Mouse (Mus musculus): ENCODE results near the gene Slc30a1. TPM values are rescaled to one million over a fixed set of nuclear protein-coding genes. Genes with fewer than 3 reads are reported as not detected.

Gene Slc30a1
- total and polyA plus RNA-seq, 2 experiments, result 11.3 to 22.6 TPM

GRCm38 (mm10) chr1:191932286-191932985 lies 25.9 kb downstream of the Slc30a1 start:
- Histone ChIP-seq H3K36me3 (ENCODE audit: control insufficient read depth, insufficient read depth, low read length) (no peaks in the 10 kb centered on the region), H3K4me1 (ENCODE audit: control insufficient read depth, insufficient read depth, low read length) (peaks cover 4% of the 10 kb centered on the region; the same call in 1 of the 2 replicates), H3K27me3 (ENCODE audit: control insufficient read depth, insufficient read depth, low read length) (no peaks in the 10 kb centered on the region), H3K79me2 (ENCODE audit: control insufficient read depth, insufficient read depth, low read length) (no peaks in the 10 kb centered on the region), H3K27ac (replicated peaks; ENCODE audit: insufficient read depth, low read depth, low read length) (no peak overlapping the region), H3K9ac (ENCODE audit: low read depth, low read length) (no peak overlapping the region), H3K4me3 (ENCODE audit: insufficient read depth, low read depth, low read length) (no peak overlapping the region)
- TF ChIP-seq POLR2A (IDR thresholded peaks at IDR 0.05; ENCODE audit: extremely low read depth, insufficient read depth, low read length), result no peak
- TF ChIP-seq CTCF (IDR thresholded peaks at IDR 0.05; ENCODE audit: low read depth, low read length), result no peak
- WGBS, result 88% methylated on average over 8 of the region's 8 CpGs
- no peak for DNase-seq (ENCODE audit: extremely low read depth, low read depth, low spot score)

GRCm38 (mm10) chr1:191932986-191933632 lies 26.5 kb downstream of the Slc30a1 start:
- no peak for TF ChIP-seq CTCF (IDR thresholded peaks at IDR 0.05; ENCODE audit: low read depth, low read length)
- no peak for TF ChIP-seq POLR2A (IDR thresholded peaks at IDR 0.05; ENCODE audit: extremely low read depth, insufficient read depth, low read length)
- DNase-seq (ENCODE audit: extremely low read depth, low read depth, low spot score), result no peak
- H3K36me3 ChIP-seq (ENCODE audit: control insufficient read depth, insufficient read depth, low read length), result no peaks in the 10 kb centered on the region
- 64% methylated on average over 4 of the region's 4 CpGs for WGBS
- H3K4me1 ChIP-seq (ENCODE audit: control insufficient read depth, insufficient read depth, low read length), result peaks cover 4% of the 10 kb centered on the region; the same call in 1 of the 2 replicates
- H3K27ac ChIP-seq (replicated peaks; ENCODE audit: insufficient read depth, low read depth, low read length), result no peak overlapping the region
- no peaks in the 10 kb centered on the region for H3K27me3 ChIP-seq (ENCODE audit: control insufficient read depth, insufficient read depth, low read length)
- no peak overlapping the region for H3K9ac ChIP-seq (ENCODE audit: low read depth, low read length)
- H3K79me2 ChIP-seq (ENCODE audit: control insufficient read depth, insufficient read depth, low read length), result no peaks in the 10 kb centered on the region
- H3K4me3 ChIP-seq (ENCODE audit: insufficient read depth, low read depth, low read length), result no peak overlapping the region

- Histone ChIP-seq H3K36me3 (ENCODE audit: control insufficient read depth, insufficient read depth, low read length) (no peaks in the 10 kb centered on the region), H3K4me3 (ENCODE audit: insufficient read depth, low read depth, low read length) (no peak overlapping the region), H3K27me3 (ENCODE audit: control insufficient read depth, insufficient read depth, low read length) (no peaks in the 10 kb centered on the region), H3K4me1 (ENCODE audit: control insufficient read depth, insufficient read depth, low read length) (peaks cover 26% of the 10 kb centered on the region), H3K27ac (replicated peaks; ENCODE audit: insufficient read depth, low read depth, low read length) (no peak overlapping the region), H3K79me2 (ENCODE audit: control insufficient read depth, insufficient read depth, low read length) (no peaks in the 10 kb centered on the region), H3K9ac (ENCODE audit: low read depth, low read length) (no peak overlapping the region)
- WGBS, result 82% methylated on average over 6 of the region's 6 CpGs
- DNase-seq (ENCODE audit: extremely low read depth, low read depth, low spot score), result no peak
- TF ChIP-seq CTCF (IDR thresholded peaks at IDR 0.05; ENCODE audit: low read depth, low read length) (no peak), POLR2A (IDR thresholded peaks at IDR 0.05; ENCODE audit: extremely low read depth, insufficient read depth, low read length) (no peak)
Measured at GRCm38 (mm10) chr1:191943638-191944037, 37.1 kb downstream of the Slc30a1 start.

DNA sequence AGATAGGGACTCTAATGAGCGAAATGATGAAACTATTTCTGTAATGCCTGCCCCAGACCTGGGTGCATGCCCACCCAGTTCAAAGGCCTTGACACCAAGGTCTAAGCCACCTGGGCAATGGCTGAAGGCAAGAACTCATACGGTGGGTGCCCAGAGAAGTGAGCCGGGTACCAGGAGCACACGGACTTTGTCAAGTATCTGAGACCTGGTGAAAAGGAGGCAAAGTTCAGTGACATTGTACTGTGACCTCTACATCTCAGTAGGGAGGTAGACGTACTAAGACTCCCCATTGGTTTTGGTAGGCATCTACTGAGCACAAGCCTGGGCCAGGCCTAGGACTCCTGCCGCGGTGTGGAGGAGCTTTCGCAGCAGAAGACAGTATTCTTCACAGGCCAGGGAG lies 38.8 kb downstream of the Slc30a1 start:
- Histone ChIP-seq H3K36me3 (ENCODE audit: control insufficient read depth, insufficient read depth, low read length) (no peaks in the 10 kb centered on the region), H3K27me3 (ENCODE audit: control insufficient read depth, insufficient read depth, low read length) (no peaks in the 10 kb centered on the region), H3K27ac (replicated peaks; ENCODE audit: insufficient read depth, low read depth, low read length) (peak overlapping the region; percentile 87), H3K79me2 (ENCODE audit: control insufficient read depth, insufficient read depth, low read length) (no peaks in the 10 kb centered on the region), H3K4me1 (ENCODE audit: control insufficient read depth, insufficient read depth, low read length) (peaks cover 26% of the 10 kb centered on the region), H3K4me3 (ENCODE audit: insufficient read depth, low read depth, low read length) (no peak overlapping the region), H3K9ac (ENCODE audit: low read depth, low read length) (no peak overlapping the region)
- peak; percentile 78 for DNase-seq (ENCODE audit: extremely low read depth, low read depth, low spot score)
- TF ChIP-seq POLR2A (IDR thresholded peaks at IDR 0.05; ENCODE audit: extremely low read depth, insufficient read depth, low read length) (no peak), CTCF (IDR thresholded peaks at IDR 0.05; ENCODE audit: low read depth, low read length) (no peak)
- WGBS, result 41% methylated on average over 8 of the region's 8 CpGs

DNA sequence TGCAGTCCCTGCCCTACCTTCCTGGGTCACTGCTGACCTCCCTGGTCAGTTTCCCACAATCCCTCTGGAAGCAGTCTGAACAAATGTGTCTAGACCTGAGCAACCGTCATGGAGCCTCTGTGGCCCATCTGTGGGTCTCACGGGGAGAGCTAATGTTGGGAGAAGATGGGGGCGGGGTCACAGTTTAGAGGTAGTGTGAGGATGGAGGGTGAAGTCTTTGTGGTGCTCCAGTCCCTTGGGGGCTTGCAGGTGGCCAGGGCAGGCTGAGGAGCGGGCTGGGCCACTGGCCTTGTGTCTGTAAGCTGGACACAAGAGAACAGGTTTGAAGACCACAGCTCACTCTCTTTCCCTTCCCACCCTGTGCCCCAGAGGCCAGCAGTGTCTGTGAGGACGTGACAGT lies 39.2 kb downstream of the Slc30a1 start:
- TF ChIP-seq CTCF (IDR thresholded peaks at IDR 0.05; ENCODE audit: low read depth, low read length), result no peak
- TF ChIP-seq POLR2A (IDR thresholded peaks at IDR 0.05; ENCODE audit: extremely low read depth, insufficient read depth, low read length), result no peak
- Histone ChIP-seq H3K27me3 (ENCODE audit: control insufficient read depth, insufficient read depth, low read length) (no peaks in the 10 kb centered on the region), H3K36me3 (ENCODE audit: control insufficient read depth, insufficient read depth, low read length) (no peaks in the 10 kb centered on the region), H3K4me3 (ENCODE audit: insufficient read depth, low read depth, low read length) (no peak overlapping the region), H3K79me2 (ENCODE audit: control insufficient read depth, insufficient read depth, low read length) (no peaks in the 10 kb centered on the region), H3K9ac (ENCODE audit: low read depth, low read length) (no peak overlapping the region), H3K4me1 (ENCODE audit: control insufficient read depth, insufficient read depth, low read length) (peaks cover 26% of the 10 kb centered on the region), H3K27ac (replicated peaks; ENCODE audit: insufficient read depth, low read depth, low read length) (peak overlapping the region; percentile 87)
- 80% methylated on average over 5 of the region's 5 CpGs for WGBS
- DNase-seq (ENCODE audit: extremely low read depth, low read depth, low spot score), result no peak

GRCm38 (mm10) chr1:191946261-191946660 lies 39.7 kb downstream of the Slc30a1 start:
- peak overlapping the region; percentile 87 for H3K27ac ChIP-seq (replicated peaks; ENCODE audit: insufficient read depth, low read depth, low read length)
- H3K4me1 ChIP-seq (ENCODE audit: control insufficient read depth, insufficient read depth, low read length), result peaks cover 26% of the 10 kb centered on the region
- no peak for DNase-seq (ENCODE audit: extremely low read depth, low read depth, low spot score)
- H3K79me2 ChIP-seq (ENCODE audit: control insufficient read depth, insufficient read depth, low read length), result no peaks in the 10 kb centered on the region
- no peak overlapping the region for H3K9ac ChIP-seq (ENCODE audit: low read depth, low read length)
- TF ChIP-seq CTCF (IDR thresholded peaks at IDR 0.05; ENCODE audit: low read depth, low read length), result no peak
- TF ChIP-seq POLR2A (IDR thresholded peaks at IDR 0.05; ENCODE audit: extremely low read depth, insufficient read depth, low read length), result no peak
- H3K36me3 ChIP-seq (ENCODE audit: control insufficient read depth, insufficient read depth, low read length), result no peaks in the 10 kb centered on the region
- no peaks in the 10 kb centered on the region for H3K27me3 ChIP-seq (ENCODE audit: control insufficient read depth, insufficient read depth, low read length)
- WGBS, result 64% methylated on average over 7 of the region's 7 CpGs
- H3K4me3 ChIP-seq (ENCODE audit: insufficient read depth, low read depth, low read length), result no peak overlapping the region
